In the genomic region with DNA sequence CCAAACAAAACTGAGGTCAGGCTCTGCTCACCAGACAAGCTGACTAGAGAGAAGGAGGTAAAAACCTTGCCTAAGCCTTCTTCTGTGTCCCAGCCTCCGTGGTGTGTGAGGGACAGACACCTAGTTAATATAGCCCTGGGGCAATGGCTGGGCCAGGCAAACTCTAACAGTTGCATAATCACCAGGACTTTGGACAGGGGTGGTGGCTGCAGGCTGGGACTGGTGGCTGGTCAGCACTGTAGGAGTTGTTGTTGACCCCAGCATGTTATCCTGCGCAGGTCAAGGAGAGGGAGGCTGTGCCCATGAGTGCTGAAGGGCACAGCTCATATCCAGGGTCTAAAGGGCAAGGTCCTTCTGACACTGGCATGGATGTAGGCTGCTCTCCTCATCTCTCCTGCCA, we compare ENCODE assay signal across 9 mouse cellular contexts. TPM values are rescaled to one million over a fixed set of nuclear protein-coding genes. Genes with fewer than 3 reads are reported as not detected.
DNase-seq lines count a peak whose midpoint lies in the region; ATAC-seq lines count a peak whose summit lies in the region.
"Had no signal": no experiment of that assay in that cellular context is flagged by ENCODE, and none has a peak within 500 bp of the region (broad histone marks: within the 10 kb centered on the region; RNA-seq: fewer than 3 reads in every experiment).

A gene (minus strand): TSS at position 127 of the 400 bp plus-strand sequence.

- no peaks in the 10 kb centered on the region for H3K36me3 ChIP-seq in hindbrain, embryonic 15.5 days
- H3K36me3 ChIP-seq in hindbrain, embryonic 10.5 days: no peaks in the 10 kb centered on the region
- H3K36me3 ChIP-seq in embryonic facial prominence, embryonic 15.5 days: no peaks in the 10 kb centered on the region
- 0 out of 2 replicates have a peak, but pooled peaks cover 3% of the 10 kb centered on the region for H3K36me3 ChIP-seq in liver, embryonic 12.5 days

- no peaks in the 10 kb centered on the region for H3K9me3 ChIP-seq in hindbrain, embryonic 15.5 days
- no peaks in the 10 kb centered on the region for H3K9me3 ChIP-seq in hindbrain, embryonic 10.5 days
- no peaks in the 10 kb centered on the region for H3K9me3 ChIP-seq in embryonic facial prominence, embryonic 15.5 days (replicated peaks)
- no peaks in the 10 kb centered on the region for H3K9me3 ChIP-seq in liver, embryonic 12.5 days (replicated peaks)

- H3K4me3 ChIP-seq in hindbrain, embryonic 15.5 days: no peak within 1 kb of the TSS
- H3K4me3 ChIP-seq in hindbrain, embryonic 10.5 days: no peak within 1 kb of the TSS
- no peak within 1 kb of the TSS for H3K4me3 ChIP-seq in embryonic facial prominence, embryonic 15.5 days (replicated peaks)
- no peak within 1 kb of the TSS for H3K4me3 ChIP-seq in liver, embryonic 12.5 days

- peak within 1 kb of the TSS; percentile 32; the same call in 1 of the 2 replicates for H3K4me2 ChIP-seq in hindbrain, embryonic 15.5 days
- peak within 1 kb of the TSS; percentile 34 for H3K4me2 ChIP-seq in embryonic facial prominence, embryonic 15.5 days (replicated peaks)
- peak within 1 kb of the TSS; percentile 11; the same call in 1 of the 2 replicates for H3K4me2 ChIP-seq in liver, embryonic 12.5 days

- no peak for ATAC-seq in hindbrain, embryonic 15.5 days (ENCODE audit: low FRiP score, low read depth)
- no peak for ATAC-seq in embryonic facial prominence, embryonic 15.5 days (ENCODE audit: insufficient number of reproducible peaks, low FRiP score, low TSS enrichment, low read depth)
- peak; percentile 62 for ATAC-seq in liver, embryonic 12.5 days
- no peak for ATAC-seq in CD4-positive, CD25-positive, alpha-beta regulatory T cell, adult 4 months

- H3K9ac ChIP-seq in hindbrain, embryonic 15.5 days: no peak within 1 kb of the TSS
- no peak within 1 kb of the TSS for H3K9ac ChIP-seq in embryonic facial prominence, embryonic 15.5 days
- H3K9ac ChIP-seq in liver, embryonic 12.5 days: no peak within 1 kb of the TSS

- DNase-seq in hindbrain, embryonic 10.5 days (ENCODE audit: low spot score): no peak
- peak; percentile 76 for DNase-seq in kidney, adult 18-20 months
- no peak for DNase-seq in cerebellum, postnatal 36 days
- DNase-seq in spleen, adult 12 weeks (ENCODE audit: low spot score): no peak
- DNase-seq: gastrocnemius, postnatal 10 days had no signal

- 94% methylated on average over 2 of the region's 2 CpGs for WGBS in hindbrain, embryonic 15.5 days
- 79% methylated on average over 2 of the region's 2 CpGs for WGBS in hindbrain, embryonic 10.5 days
- WGBS in embryonic facial prominence, embryonic 15.5 days: 65% methylated on average over 2 of the region's 2 CpGs
- WGBS in liver, embryonic 12.5 days (ENCODE audit: insufficient replicate concordance): 61% methylated on average over 2 of the region's 2 CpGs

- 0 out of 2 replicates have a peak within 1 kb of the TSS, but pooled peaks have one; percentile 50 for H3K27ac ChIP-seq in hindbrain, embryonic 15.5 days (replicated peaks)
- no peak within 1 kb of the TSS for H3K27ac ChIP-seq in hindbrain, embryonic 10.5 days
- peak within 1 kb of the TSS; percentile 39; the same call in 1 of the 2 replicates for H3K27ac ChIP-seq in embryonic facial prominence, embryonic 15.5 days (replicated peaks)
- H3K27ac ChIP-seq in liver, embryonic 12.5 days: peak within 1 kb of the TSS; percentile 71

- 0 out of 2 replicates have a peak, but pooled peaks cover 6% of the 10 kb centered on the region for H3K4me1 ChIP-seq in hindbrain, embryonic 15.5 days (replicated peaks)
- H3K4me1 ChIP-seq in hindbrain, embryonic 10.5 days (replicated peaks): peaks cover 22% of the 10 kb centered on the region
- H3K4me1 ChIP-seq in embryonic facial prominence, embryonic 15.5 days: peaks cover 12% of the 10 kb centered on the region
- H3K4me1 ChIP-seq in liver, embryonic 12.5 days: peaks cover 9% of the 10 kb centered on the region; the same call in 1 of the 2 replicates

- H3K27me3 ChIP-seq in hindbrain, embryonic 15.5 days: no peaks in the 10 kb centered on the region
- H3K27me3 ChIP-seq in hindbrain, embryonic 10.5 days (ENCODE audit: insufficient read depth, poor library complexity, severe bottlenecking): 0 out of 2 replicates have a peak, but pooled peaks cover 4% of the 10 kb centered on the region
- H3K27me3 ChIP-seq in embryonic facial prominence, embryonic 15.5 days: no peaks in the 10 kb centered on the region
- no peaks in the 10 kb centered on the region for H3K27me3 ChIP-seq in liver, embryonic 12.5 days (replicated peaks)

RNA-seq across cellular contexts. Expression of the gene that starts here (rescaled TPM):
- 7.5 and 8.6 TPM in 2 replicates for polyA plus RNA-seq in hindbrain, embryonic 15.5 days (2015; fragmentation: Nextera tagmentation; extraction: Ambion mirVana)
- polyA plus RNA-seq in hindbrain, embryonic 10.5 days (2016; fragmentation: Nextera tagmentation; extraction: Ambion mirVana): 1.9 and 3.9 TPM in 2 replicates
- polyA plus RNA-seq in embryonic facial prominence, embryonic 15.5 days (2015; fragmentation: Nextera tagmentation; extraction: Ambion mirVana): 6.3 and 8.5 TPM in 2 replicates
- 37.6 and 41.5 TPM in 2 replicates for polyA plus RNA-seq in liver, embryonic 12.5 days (2016; fragmentation: Nextera tagmentation; extraction: Ambion mirVana)
- polyA plus RNA-seq in CD4-positive, CD25-positive, alpha-beta regulatory T cell, adult 4 months (2017; shearing (Covaris generic)): 1 to 10 TPM; 4.9 to 9.7 TPM
